12 mouse cellular contexts compared by ENCODE assay signal in genomic region chr3:55440342-55440741, GRCm38 (mm10). TPM values are rescaled to one million over a fixed set of nuclear protein-coding genes. Genes with fewer than 3 reads are reported as not detected.
DNase-seq lines count a peak whose midpoint lies in the region.
"Had no signal": no experiment of that assay in that cellular context is flagged by ENCODE, and none has a peak within 500 bp of the region (broad histone marks: within the 10 kb centered on the region; RNA-seq: fewer than 3 reads in every experiment).

No protein-coding gene starts in this region.

- DNase-seq in layer of hippocampus, adult 11-12 months (ENCODE audit: low spot score): peak; percentile 52
- no peak for DNase-seq in layer of hippocampus, postnatal 36 days
- peak; percentile 54 for DNase-seq in cerebellum, adult 11 months
- DNase-seq in cerebellum, adult 9-10 months: peak; percentile 83
- DNase-seq in left cerebral cortex, postnatal 14 days (ENCODE audit: low spot score in 2 of 2): peak; percentile 62 to 68
- DNase-seq in embryo, embryonic 10 days (ENCODE audit: low spot score): no peak
- DNase-seq in lung, postnatal 25 days (ENCODE audit: low spot score): no peak
- DNase-seq: kidney, adult 9 months; lung, adult 2 months; thymus, postnatal 14 days had no signal

- intact Hi-C loops in left cerebral cortex, postnatal 14 days (cut with DNase I): no loop called here

RNA-seq across cellular contexts. Expression of gene Gm21954, which starts 31.7 kb away (rescaled TPM):
- not detected for total RNA-seq in layer of hippocampus, postnatal 36 days (2021)
- not detected for total RNA-seq in left cerebral cortex, postnatal 14 days (2021)
- total RNA-seq: common myeloid progenitor, adult 5-6 weeks; left cerebral cortex, adult 8-10 months had no signal

Comparison
In these comparisons a context has a peak if more than half of its experiments do, and no peak if none do; other contexts are left out.
1. DNase-seq: peak in layer of hippocampus, adult 11-12 months (single experiment), cerebellum, adult 11 months (single experiment), cerebellum, adult 9-10 months (single experiment) and left cerebral cortex, postnatal 14 days (2 of 2); none in layer of hippocampus, postnatal 36 days (0 of 2), embryo, embryonic 10 days (single experiment) and lung, postnatal 25 days (single experiment).